Mouse (Mus musculus) bone marrow macrophage, adult 2 months (primary cell): ENCODE measurements around the gene Tiam1.

Experiments
- CTCF ChIP-seq: IDR thresholded peaks from 2 replicates; pipeline ENCODE4 v1.5.1; 2012; ENCODE audit warnings: low read depth, mild to moderate bottlenecking, low read length, moderate library complexity
- POLR2A ChIP-seq: IDR thresholded peaks from 2 replicates; pipeline ENCODE4 v1.6.1; 2012; ENCODE audit warnings: mild to moderate bottlenecking, low read depth, low read length, borderline replicate concordance

DNA sequence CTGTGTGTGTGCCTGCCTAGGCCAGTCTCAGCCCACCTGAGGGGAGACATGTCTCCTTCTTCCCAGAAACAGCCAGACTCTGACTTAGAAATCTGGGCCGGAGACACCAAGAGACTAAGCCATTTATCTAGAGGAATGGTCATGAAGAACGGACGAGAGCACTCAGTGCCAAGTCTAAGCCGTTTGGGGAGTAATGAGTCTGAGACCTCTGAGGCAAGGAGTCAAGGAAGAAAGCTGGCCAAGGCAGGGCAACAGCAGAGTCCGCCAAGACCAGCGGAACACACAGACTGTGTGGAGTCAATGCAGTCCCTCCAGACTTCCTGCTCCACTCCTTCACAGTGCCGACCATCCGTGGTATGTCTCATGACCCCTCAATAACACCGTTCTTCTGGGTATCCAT lies 129.0 kb downstream of the Tiam1 start:
- TF ChIP-seq CTCF (no peak), POLR2A (no peak)
